Mouse (Mus musculus) kidney, adult 9 months (tissue): ENCODE data around the gene Gstk1.

ENCODE experiments used
- DNase-seq: peaks from one replicate; pipeline ENCODE4 v3.0.0; 2022

The Gstk1 gene

DNA sequence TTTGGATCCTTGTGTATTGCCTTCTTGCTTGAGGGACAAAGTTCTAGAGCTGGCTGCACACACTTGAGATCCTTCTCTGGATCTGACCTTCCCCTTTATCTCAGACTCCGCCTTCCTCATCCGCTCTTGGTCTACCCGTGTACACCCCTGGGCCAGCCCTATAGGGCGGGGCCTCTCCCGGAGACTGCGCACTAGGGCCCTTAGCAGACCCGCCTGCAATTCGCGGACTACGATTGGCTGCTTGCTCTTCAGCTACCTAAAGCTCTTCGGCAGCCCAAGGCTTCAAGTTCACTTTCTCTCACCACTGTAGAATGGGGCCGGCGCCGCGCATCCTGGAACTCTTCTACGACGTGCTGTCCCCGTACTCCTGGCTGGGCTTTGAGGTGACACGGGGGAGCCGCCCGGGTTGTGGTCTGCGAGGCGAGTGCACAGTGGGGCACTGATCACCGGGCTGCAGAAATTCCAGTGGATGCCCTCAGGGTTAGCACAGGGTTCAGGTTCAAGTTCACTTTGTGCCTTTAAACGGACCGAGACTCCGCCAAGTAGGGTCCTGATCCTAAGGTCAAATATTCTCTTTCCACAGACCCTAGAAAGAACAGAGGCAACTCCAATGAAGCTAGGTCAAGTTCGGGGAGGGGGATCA is at the start of gene Gstk1:
Gene Gstk1, plus strand, starts transcription at position 225 of the 643 bp plus-strand sequence.
- peak; percentile 93 for DNase-seq

- peak; percentile 68 for DNase-seq
Measured at GRCm38 (mm10) chr6:42197710-42198109, 48.0 kb upstream of the Gstk1 start.

- no peak for DNase-seq
Measured at GRCm38 (mm10) chr6:42199498-42199897, 46.2 kb upstream of the Gstk1 start.

DNA sequence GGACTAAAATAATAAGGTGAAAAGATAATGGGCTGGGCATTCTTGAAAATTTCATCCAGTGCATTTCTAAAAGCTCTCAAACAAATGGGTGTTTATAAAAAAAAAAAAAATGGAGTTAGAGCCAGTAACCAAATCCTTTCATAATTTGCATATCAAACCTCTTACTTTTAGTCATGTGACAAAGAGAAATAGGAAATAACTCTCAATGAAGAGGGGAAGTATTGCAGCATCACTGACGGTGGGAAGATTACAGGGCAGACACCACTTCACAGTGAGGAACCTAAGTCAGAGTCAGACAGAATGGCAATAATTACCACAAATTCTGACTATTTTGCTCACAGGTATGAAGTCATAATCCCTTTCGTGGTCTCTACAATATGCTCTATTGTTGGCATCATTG is 30.7 kb upstream of the Gstk1 start, which contains the start of gene Tas2r144:
Gene Tas2r144, plus strand, starts transcription at position 301 of the 400 bp plus-strand sequence.
- DNase-seq = no peak

- peak; percentile 43 for DNase-seq
Measured at GRCm38 (mm10) chr6:42222286-42222685, 23.4 kb upstream of the Gstk1 start.

DNA sequence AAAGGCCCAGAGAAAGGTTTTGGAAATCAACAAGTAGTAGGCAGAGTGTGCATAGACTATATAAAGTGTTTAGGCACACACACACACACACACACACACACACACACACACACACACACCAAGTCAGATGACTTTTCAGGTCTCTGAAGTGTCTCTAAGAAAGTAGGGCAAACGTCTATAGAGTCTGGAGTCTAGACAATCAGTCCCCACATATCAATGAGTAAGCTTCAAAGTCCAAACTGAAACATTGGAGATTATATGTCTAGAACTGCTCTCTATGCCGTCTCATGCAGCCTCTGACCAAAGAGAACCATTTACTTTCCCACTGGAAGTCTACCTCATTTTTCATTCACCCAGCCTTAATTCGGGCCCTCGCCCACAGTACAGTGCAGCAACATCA is 20.7 kb upstream of the Gstk1 start:
- DNase-seq = no peak

GRCm38 (mm10) chr6:42227240-42228101 is 18.3 kb upstream of the Gstk1 start:
- DNase-seq = peak; percentile 73

GRCm38 (mm10) chr6:42229610-42230009 is 16.1 kb upstream of the Gstk1 start:
- no peak for DNase-seq

GRCm38 (mm10) chr6:42231191-42231590 is 14.5 kb upstream of the Gstk1 start:
- no peak for DNase-seq

DNA sequence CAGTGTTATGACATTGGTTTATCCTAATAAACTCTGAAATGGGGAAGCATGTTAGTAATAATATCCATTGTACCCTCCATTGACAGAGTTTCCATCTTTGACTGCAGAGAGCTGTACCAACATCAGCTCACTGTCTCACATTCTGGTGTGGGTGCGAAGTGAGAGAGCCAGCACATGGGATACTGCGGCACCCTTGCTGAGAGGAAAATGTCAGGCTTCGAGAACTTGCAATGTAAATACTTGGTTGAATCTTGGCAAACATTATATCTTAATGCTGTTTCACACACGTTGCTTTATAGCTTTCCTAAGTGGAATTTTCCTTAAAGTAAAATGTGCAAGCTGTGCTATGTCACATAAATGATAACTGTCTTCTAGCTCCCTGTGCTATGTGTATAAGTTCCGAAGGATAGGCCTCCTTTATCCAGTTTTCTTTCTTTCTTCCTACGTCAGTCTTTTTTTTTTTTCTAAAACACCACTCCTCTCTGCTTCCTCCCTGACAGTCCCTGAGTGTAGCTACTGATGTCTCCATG is 8.4 kb upstream of the Gstk1 start:
- DNase-seq = no peak

- no peak for DNase-seq
Measured at GRCm38 (mm10) chr6:42241311-42242045, 4.3 kb upstream of the Gstk1 start.

GRCm38 (mm10) chr6:42247173-42247572 is 1.4 kb downstream of the Gstk1 start:
- peak; percentile 69 for DNase-seq

GRCm38 (mm10) chr6:42247981-42248380 is 2.2 kb downstream of the Gstk1 start:
- no peak for DNase-seq

DNA sequence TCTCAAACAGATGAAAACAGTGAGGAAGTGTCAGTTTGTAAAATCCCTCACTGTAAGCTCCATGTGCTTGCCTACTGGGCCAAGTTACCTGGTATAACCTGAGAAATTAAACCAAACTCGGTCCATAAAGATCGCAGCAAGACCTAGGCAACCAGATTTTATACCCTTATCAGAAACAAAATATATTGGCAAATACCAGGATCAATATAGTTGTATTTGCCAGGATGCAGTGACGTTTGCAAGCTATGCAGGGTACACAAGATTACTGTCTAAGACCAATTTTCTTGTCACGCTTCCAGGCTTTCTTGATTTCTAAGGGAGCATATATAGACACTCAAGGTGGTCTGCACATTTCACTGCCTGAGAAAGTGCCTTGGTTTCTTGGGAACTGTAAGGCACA is 6.1 kb downstream of the Gstk1 start:
- no peak for DNase-seq

GRCm38 (mm10) chr6:42253103-42253502 is 7.4 kb downstream of the Gstk1 start:
- DNase-seq = no peak

DNA sequence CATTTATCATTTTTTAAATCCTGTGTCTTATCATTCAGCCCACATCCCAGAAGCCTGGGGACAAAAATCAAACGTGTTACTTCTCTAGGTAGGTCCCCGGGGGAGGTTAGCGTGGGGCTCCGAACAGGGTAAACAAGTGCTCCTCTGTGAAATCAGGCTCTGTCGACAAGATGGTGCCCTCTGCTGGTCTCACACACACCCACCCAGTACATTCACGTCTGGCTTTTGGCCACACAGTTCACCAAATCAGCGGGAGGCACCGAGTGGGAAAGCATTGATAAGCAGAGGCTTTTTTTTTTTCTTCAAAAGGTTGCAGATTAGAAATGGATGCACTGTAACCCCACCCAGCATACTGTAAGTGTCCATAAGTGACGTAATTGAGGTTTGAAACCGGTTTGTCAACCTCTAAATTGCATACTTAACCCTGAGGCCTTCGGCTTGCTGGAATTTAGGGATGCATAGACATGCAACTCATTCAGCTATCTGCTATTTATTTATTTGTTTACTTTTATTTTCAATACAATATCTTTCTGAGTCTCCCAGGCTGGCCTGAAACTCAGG is 11.6 kb downstream of the Gstk1 start:
- peak; percentile 78 for DNase-seq

DNA sequence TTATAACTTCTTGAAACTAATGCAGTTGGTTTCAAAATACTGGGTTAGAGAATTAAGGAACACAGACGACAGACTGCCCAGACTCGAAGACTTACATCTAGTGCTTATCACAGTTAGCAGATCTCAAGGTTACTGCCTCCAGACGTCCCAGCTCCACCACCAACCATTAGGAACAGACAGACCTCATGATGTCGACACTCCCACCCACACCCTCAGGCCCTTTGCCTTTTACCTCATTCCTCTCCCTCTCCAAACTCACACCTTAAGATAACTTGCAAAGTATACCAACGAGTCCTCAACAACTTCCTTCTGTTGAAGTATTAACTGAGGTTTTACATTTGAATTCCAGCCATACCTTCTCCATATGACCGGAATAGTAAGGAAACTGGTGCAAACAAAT is 14.7 kb downstream of the Gstk1 start:
- DNase-seq = no peak

DNA sequence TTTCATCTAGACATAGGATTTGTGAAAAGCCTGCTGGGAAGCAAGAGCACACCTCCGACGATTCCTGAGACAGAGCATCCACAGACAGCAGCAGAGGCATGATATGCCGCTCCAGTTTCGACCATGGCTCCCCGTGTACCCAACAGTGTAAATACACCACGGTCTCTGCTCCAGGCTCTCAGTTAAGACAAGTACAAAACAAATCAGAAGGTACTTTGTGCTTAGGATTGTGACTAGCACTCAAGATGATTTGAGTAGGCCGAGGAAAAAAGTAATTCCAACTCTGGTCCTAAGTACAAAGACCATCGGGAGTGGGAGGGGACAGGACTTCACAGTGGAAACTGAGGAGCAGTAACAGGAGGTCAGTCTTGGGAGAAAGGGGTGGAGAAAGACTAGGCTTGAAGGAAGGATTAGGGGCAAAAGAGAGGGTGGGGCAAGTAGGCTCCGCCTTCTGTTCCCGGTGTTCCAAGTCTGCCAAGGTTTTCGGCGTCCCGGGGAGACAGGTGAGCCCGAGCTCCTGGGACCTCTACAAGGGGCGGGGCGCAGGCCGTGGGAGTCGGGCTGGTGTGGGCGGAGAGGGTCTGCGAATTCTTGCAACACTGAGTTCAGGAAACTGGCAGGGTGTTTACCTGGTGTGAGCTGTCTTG is 15.9 kb downstream of the Gstk1 start, which contains the start of gene Tmem139:
Gene Tmem139, plus strand, starts transcription at position 447 of the 647 bp plus-strand sequence.
- peak; percentile 88 for DNase-seq

DNA sequence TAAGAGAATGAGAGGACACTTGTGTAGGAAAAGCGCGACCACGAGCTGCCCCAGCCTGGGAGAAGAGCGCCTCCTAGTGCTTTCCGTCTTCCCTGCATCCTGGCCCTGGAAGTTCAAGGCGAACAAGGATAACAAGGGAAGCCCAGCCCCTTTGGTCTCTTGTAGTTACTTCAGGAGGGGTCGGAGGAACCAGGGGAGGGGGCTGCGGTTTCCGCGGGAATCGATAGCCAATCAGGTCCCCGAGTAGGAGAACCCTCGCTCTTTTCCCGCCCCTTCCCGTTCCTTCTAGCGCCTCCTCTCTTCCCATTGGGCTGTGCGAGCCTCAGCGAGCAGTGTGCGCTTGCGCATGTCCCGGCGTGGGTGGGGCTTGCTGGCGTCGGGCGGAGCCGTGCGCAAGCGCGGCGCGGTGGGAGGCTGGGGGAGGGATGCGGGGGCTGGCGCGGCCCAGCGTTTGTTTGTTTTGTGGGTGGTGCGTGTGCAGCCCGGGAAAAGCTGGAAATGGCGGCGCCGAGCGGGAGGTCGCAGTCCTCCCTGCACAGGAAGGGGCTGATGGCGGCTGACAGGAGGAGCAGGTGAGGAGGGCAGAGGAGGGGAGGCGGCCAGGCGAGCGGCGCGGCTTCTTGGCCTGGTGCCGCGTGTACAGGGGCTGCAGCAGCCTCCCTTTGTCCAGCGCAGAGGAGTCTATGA is 19.0 kb downstream of the Gstk1 start, which contains the start of gene Casp2:
Gene Casp2, plus strand, starts transcription at position 360 of the 687 bp plus-strand sequence.
- peak; percentile 99 for DNase-seq

DNA sequence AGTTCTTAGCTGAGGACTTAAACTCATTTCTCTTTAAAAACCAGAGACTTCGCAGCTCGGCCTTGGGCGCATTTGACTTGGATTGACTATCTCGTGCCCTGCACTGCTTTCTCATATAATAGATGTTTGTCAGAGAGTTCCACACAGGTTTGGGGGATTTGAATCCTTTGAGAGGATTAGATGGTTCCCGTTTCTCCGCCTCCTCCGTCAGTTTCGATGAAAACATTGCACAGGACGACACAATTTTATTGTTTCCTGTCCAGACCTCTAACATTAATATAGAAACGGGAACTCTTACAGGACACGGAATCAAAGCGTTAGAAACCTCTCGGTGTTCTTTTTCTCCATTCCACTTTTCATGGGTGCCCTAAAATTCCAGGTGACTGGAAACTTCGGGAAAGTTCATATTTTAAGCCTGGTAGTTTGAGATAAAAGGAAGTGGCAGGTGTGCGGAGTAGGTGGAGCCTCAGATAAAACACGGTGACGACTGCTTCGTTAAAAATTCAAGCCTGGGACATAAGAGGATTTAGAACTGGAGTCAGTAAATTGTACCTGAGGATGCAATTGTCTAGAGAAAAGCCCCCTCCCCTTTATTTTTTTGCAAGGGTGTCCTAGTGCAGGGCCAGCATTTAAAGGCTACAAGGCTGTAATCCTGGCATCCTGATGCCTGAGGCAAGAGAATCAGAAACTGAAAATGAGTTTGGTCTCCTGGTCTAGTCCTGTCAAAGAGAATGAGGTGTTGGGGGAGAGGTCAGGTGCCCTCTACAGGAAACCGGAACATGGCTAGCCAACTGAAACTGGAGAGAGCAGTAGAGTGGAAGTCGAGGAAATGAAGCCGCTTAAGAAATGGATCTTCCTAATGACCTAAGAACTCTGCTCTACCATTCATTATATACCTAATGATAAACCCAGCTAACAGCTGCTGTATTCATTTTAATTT is 19.9 kb downstream of the Gstk1 start:
- DNase-seq = peak; percentile 30
